Mouse (Mus musculus): Measurements from ENCODE around the gene Lman1l. TPM values are rescaled to one million over a fixed set of nuclear protein-coding genes. Genes with fewer than 3 reads are reported as not detected.

The Lman1l gene
- polyA plus RNA-seq (2014; fragmentation: Illumina TruSeq; extraction: RNeasy Lipid Tissue Mini Kit (QIAGEN cat#74804); ENCODE audit: low replicate concordance): not detected

GRCm38 (mm10) chr9:57620674-57621073 is at the start of gene Lman1l:
TSS of gene Lman1l (minus strand) at chr9:57620774.

GRCm38 (mm10) chr9:57653283-57653682 is 32.7 kb upstream of the Lman1l start, which contains the start of gene Csk:
TSS of gene Csk (minus strand) at chr9:57653631.

GRCm38 (mm10) chr9:57606139-57606851 is 14.3 kb downstream of the Lman1l start, which contains the start of gene Cplx3:
TSS of gene Cplx3 (minus strand) at chr9:57606281.

GRCm38 (mm10) chr9:57589224-57590126 is 31.1 kb downstream of the Lman1l start, which contains the start of gene Ulk3:
TSS of gene Ulk3 (plus strand) at chr9:57589452.

GRCm38 (mm10) chr9:57560861-57561710 is 59.5 kb downstream of the Lman1l start, which contains the start of gene Scamp2:
TSS of gene Scamp2 (plus strand) at chr9:57560943.

Other genes starting within 250 kb of the Lman1l start
- gene Ppcdc, start 180.7 kb downstream of the Lman1l start, polyA plus RNA-seq (2014; fragmentation: Illumina TruSeq; extraction: RNeasy Lipid Tissue Mini Kit (QIAGEN cat#74804); ENCODE audit: low replicate concordance): 5.2 TPM
- 31.5 TPM for gene Scamp5, start 152.7 kb downstream of the Lman1l start, polyA plus RNA-seq (2014; fragmentation: Illumina TruSeq; extraction: RNeasy Lipid Tissue Mini Kit (QIAGEN cat#74804); ENCODE audit: low replicate concordance)
- not detected for gene Rpp25, start 116.7 kb downstream of the Lman1l start, polyA plus RNA-seq (2014; fragmentation: Illumina TruSeq; extraction: RNeasy Lipid Tissue Mini Kit (QIAGEN cat#74804); ENCODE audit: low replicate concordance)
- 976 TPM for gene Cox5a, start 99.5 kb downstream of the Lman1l start, polyA plus RNA-seq (2014; fragmentation: Illumina TruSeq; extraction: RNeasy Lipid Tissue Mini Kit (QIAGEN cat#74804); ENCODE audit: low replicate concordance)
- 1.4 TPM for gene Fam219b, start 83.2 kb downstream of the Lman1l start, polyA plus RNA-seq (2014; fragmentation: Illumina TruSeq; extraction: RNeasy Lipid Tissue Mini Kit (QIAGEN cat#74804); ENCODE audit: low replicate concordance)
- 15.0 TPM for gene Mpi, start 68.0 kb downstream of the Lman1l start, polyA plus RNA-seq (2014; fragmentation: Illumina TruSeq; extraction: RNeasy Lipid Tissue Mini Kit (QIAGEN cat#74804); ENCODE audit: low replicate concordance)
- gene Scamp2, start 59.8 kb downstream of the Lman1l start, polyA plus RNA-seq (2014; fragmentation: Illumina TruSeq; extraction: RNeasy Lipid Tissue Mini Kit (QIAGEN cat#74804); ENCODE audit: low replicate concordance): 22.5 TPM
- 8.7 TPM for gene Ulk3, start 31.3 kb downstream of the Lman1l start, polyA plus RNA-seq (2014; fragmentation: Illumina TruSeq; extraction: RNeasy Lipid Tissue Mini Kit (QIAGEN cat#74804); ENCODE audit: low replicate concordance)
- gene Cplx3, start 14.5 kb downstream of the Lman1l start, polyA plus RNA-seq (2014; fragmentation: Illumina TruSeq; extraction: RNeasy Lipid Tissue Mini Kit (QIAGEN cat#74804); ENCODE audit: low replicate concordance): not detected
- 3.2 TPM for gene Csk, start 32.9 kb upstream of the Lman1l start, polyA plus RNA-seq (2014; fragmentation: Illumina TruSeq; extraction: RNeasy Lipid Tissue Mini Kit (QIAGEN cat#74804); ENCODE audit: low replicate concordance)
- not detected for gene Cyp1a2, start 62.9 kb upstream of the Lman1l start, polyA plus RNA-seq (2014; fragmentation: Illumina TruSeq; extraction: RNeasy Lipid Tissue Mini Kit (QIAGEN cat#74804); ENCODE audit: low replicate concordance)
- 25.2 TPM for gene Cyp1a1, start 67.2 kb upstream of the Lman1l start, polyA plus RNA-seq (2014; fragmentation: Illumina TruSeq; extraction: RNeasy Lipid Tissue Mini Kit (QIAGEN cat#74804); ENCODE audit: low replicate concordance)
- gene Edc3, start 87.8 kb upstream of the Lman1l start, polyA plus RNA-seq (2014; fragmentation: Illumina TruSeq; extraction: RNeasy Lipid Tissue Mini Kit (QIAGEN cat#74804); ENCODE audit: low replicate concordance): 3.2 TPM
- gene Clk3, start 145.1 kb upstream of the Lman1l start, polyA plus RNA-seq (2014; fragmentation: Illumina TruSeq; extraction: RNeasy Lipid Tissue Mini Kit (QIAGEN cat#74804); ENCODE audit: low replicate concordance): 52.7 TPM
- 3.3 TPM for gene Arid3b, start 216.0 kb upstream of the Lman1l start, polyA plus RNA-seq (2014; fragmentation: Illumina TruSeq; extraction: RNeasy Lipid Tissue Mini Kit (QIAGEN cat#74804); ENCODE audit: low replicate concordance)

Measured in small intestine, adult 10 weeks (tissue).